Mouse (Mus musculus) brain, embryonic 14.5 days (tissue): ENCODE measurements around the gene Sumf1.

Source experiments
- CTCF ChIP-seq: fragments of 200-500 bp; IDR thresholded peaks from 2 replicates; pipeline ENCODE4 v1.5.1; 2012; ENCODE audit warnings: inconsistent platforms, mild to moderate bottlenecking, moderate library complexity, borderline replicate concordance; ENCODE audit not compliant: insufficient read depth, insufficient read length; ENCODE audit errors: extremely low read depth
- POLR2A ChIP-seq: fragments of 200-500 bp; IDR thresholded peaks from 2 replicates; pipeline ENCODE4 v1.6.1; 2012; ENCODE audit warnings: mild to moderate bottlenecking, inconsistent platforms, borderline replicate concordance; ENCODE audit not compliant: poor library complexity, insufficient read depth, insufficient read length, severe bottlenecking; ENCODE audit errors: extremely low read depth

GRCm38 (mm10) chr6:108091296-108091695 is 94.1 kb downstream of the Sumf1 start:
- no peak for TF ChIP-seq CTCF
- TF ChIP-seq POLR2A = no peak
